Mouse (Mus musculus) kidney, adult 8-10 months (tissue): ENCODE data around the gene C1qtnf12.
A peak's percentile ranks its signal among the peaks of the same experiment; 100 is the strongest.

ENCODE experiments used
- DNase-seq, 2 experiments: peaks; one replicate each; pipeline ENCODE4 v3.0.0; 2022

C1qtnf12 gene

DNA sequence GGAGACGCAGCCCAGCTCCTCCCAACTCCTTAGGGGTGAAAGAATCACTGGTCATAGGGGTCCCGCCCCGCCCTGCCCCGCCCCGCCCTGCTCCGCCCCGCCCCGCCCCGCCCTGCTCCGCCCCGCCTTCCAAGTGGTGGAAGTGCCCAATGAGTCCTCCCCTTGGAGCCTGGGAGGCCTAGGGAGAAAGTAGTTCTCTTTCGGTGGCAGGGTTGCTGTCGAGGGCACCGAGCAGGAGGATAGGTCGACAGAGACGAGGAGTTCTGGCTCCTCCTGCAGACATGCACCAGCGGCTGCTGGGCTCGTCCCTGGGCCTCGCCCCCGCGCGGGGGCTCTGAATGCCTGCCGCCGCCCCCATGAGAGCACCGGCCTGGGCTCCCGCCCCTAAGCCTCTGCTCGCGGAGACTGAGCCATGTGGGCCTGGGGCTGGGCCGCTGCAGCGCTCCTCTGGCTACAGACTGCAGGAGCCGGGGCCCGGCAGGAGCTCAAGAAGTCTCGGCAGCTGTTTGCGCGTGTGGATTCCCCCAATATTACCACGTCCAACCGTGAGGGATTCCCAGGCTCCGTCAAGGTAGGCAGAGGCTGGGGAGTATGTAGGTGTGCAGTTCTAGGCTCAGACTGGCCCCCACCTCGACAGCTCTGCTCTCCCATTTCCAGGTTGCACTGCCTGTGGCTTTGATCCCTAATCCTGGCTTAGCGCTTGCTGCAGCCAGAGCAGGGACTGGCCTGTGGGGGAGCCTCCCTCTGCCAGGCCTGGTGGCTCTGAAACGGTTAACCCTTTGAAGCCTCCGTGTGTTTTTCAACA lies at the start of gene C1qtnf12:
Gene C1qtnf12, plus strand, starts transcription at position 152 of the 805 bp plus-strand sequence.
- peak; percentile 61 to 69 for DNase-seq

DNA sequence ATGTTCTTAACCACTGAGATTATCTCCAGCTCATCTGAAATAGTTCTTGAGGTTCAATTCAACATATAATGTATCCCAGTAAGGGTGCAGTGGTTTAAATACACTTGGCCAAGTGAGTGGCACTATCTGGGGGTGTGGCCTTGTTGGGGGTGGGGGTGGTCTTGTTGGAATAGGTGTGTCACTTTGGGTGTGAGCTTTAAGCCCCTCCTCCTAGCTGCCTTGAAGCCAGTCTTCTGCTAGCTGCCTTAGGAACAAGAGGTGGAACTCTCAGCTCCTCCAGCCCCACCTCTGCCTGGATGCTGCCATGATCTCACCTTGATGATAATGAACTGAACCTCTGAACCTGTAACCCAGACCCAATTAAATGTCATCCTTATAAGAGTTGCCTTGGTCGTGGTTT lies 30.1 kb upstream of the C1qtnf12 start:
- no peak for DNase-seq

DNA sequence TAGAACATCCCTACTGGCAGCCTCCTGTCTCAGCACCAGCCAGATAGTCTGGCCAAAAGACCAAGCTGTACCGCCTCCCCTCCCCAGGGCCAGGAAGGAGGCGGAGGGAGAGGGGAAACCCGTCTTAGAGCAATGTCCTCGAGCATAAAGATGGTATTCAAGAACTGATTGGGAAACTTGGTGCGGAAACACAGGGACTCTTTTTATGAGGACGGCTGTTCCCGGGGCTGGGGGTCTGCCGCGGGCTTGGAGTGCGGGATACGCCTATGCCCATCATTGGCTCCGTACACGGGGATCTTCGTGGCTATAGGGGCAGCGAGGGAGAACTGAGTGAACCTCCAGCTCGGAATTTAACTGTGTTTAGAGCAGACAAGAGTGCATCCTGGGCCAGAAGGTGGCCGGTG lies 19.1 kb upstream of the C1qtnf12 start:
- DNase-seq = peak in 1 of 2 experiments; percentile 15

DNA sequence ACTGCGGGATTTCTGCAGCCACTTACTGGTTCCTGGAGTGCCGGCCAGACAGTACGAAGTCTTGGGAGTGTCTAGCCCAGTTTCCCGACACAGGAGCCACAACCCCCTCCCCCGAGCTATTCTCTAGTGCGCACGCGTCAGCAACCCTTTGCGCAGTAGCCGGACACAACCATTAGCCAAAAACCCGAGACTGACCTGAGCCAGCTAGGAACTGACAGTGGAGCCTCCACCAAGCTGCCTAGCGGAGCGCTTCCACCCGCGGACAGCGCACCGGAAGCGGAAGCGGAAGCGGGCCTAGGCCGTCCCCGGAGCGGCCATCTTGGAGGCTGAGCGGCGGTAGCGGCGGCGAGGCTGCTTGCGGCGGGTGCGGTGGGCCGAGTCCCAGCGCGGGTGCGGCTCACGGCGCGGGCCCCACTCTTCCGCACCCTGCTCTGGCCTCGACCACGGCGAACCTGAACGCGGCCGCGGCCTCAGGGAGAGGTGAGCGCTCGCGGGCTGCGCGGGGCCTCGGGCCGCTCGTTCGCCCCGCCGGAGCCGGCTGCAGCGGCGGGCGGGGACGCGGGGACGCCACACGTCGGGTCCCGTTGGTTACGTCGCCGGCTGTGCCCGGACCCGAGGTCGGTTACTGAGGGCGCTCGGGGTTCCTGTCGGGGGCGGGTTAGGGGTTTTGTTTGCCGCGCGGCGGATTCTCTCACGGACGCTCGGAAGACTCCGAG lies 18.4 kb upstream of the C1qtnf12 start, which contains the start of gene Ube2j2:
Gene Ube2j2, plus strand, starts transcription at position 298 of the 716 bp plus-strand sequence.
- DNase-seq = peak; percentile 96 to 98

DNA sequence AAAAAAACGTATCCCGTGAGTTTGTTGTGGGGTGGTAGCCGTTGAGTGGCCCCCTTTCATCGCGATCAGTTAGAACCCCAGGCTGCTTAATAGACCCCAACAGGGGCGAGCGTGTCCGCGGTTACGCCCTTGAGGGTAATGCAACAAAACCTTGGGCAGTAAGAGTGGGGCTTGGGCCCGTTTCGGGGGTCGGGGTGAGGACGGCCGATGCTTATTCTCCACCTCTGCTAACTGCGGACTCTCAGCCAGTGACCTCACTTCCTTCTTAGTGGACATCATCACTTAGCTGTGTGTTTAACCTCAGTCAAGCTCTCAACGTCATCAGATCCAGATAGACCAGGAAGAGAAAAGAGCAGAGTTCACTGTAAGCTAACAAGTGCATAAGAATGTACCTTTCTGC lies 17.8 kb upstream of the C1qtnf12 start:
- peak in 1 of 2 experiments; percentile 9 for DNase-seq

DNA sequence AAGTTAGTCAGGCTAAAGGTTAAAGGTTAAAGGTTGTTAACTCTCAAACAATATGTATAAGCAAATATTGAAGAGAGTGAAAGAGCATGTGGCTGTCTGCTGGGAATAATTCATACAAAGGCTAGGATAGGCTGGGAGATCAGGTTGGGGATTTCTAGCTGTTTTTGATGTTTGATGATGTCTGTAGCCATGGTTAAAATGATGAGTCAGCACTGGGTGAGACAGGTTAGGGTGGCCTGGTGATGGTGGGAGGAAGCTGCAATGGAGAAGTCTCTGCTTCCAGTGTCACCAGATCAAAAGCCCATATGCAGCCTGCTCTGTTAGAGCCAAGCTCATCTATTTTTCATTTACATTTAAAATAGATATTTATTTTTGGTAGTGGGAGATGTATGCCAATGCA lies 15.0 kb upstream of the C1qtnf12 start:
- no peak for DNase-seq

DNA sequence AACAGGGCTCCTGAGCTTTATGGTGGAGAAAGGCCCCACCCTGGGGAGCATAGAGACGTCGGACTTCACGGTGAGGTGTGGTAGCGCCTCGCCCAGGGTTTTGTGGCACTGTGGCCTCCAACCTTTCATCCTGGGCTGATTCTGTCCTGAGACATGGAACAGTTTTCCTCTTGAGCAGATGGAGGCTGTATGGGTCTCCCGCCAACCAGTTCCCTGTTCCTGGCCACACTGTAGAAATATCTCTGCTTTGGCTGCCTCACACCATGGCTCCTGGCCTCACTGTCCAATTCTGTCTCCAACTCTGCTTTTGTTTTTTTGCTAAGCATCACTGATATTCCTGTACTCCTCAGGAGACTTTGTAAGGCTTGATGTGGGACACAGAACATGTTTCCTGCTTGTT lies 6.6 kb upstream of the C1qtnf12 start:
- DNase-seq = no peak

DNA sequence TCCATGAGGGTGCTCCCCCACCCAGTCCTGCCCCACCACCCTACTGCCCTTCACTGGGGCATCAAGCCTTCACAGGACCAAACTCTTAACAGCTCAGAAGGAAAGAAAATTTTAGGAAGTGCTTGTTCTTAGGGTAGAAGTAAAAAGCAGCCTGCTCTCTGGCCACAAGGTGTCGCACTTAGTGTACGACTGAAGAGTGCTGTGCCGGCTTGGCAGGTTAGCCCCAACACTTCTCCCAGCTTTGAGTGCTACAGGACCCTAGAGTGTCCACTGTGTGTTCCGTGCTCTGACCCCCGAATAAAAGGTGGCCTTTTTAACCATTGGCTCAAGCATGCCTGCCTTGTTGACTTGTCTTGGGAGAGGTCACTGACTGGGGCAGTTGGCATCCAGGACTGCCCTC lies 2.8 kb upstream of the C1qtnf12 start:
- peak; percentile 48 to 81 for DNase-seq

DNA sequence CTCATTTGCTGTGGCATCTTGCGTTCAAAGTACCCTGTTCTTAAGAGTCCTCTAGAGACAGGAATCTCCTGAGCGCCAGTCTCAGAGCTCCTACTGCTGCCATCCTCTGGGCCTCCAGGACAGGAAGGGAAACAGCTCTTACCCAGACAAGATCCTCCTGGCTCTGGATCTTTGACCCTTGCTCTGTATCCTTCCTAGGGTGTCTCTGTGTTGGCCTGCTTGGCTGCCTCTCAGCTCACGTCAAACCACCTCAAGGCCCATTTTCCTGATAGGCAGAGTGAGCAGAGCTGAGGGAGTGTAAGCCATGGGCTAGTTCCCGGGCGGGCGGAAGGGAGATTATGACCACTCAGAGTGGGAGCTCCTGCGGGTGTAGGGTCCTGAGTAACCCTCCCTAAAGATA lies 988 bp downstream of the C1qtnf12 start:
- peak; percentile 51 to 59 for DNase-seq

DNA sequence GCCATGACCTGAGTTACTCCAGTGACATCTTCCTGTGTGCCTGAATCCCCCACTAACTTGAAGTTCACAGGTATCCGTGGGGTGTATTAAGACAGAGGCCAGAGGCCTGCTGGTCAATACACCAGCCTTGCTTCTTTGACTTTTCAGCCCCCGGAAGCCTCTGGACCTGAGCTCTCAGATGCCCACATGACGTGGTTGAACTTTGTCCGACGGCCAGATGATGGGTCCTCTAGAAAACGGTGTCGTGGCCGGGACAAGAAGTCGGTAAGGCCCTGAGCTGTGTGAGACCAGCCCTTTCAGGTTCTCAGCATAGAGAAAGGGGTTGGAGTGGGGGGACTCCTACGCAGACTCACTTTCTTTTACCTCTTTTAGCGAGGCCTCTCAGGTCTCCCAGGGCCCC lies 2.3 kb downstream of the C1qtnf12 start:
- DNase-seq = peak; percentile 39 to 54

DNA sequence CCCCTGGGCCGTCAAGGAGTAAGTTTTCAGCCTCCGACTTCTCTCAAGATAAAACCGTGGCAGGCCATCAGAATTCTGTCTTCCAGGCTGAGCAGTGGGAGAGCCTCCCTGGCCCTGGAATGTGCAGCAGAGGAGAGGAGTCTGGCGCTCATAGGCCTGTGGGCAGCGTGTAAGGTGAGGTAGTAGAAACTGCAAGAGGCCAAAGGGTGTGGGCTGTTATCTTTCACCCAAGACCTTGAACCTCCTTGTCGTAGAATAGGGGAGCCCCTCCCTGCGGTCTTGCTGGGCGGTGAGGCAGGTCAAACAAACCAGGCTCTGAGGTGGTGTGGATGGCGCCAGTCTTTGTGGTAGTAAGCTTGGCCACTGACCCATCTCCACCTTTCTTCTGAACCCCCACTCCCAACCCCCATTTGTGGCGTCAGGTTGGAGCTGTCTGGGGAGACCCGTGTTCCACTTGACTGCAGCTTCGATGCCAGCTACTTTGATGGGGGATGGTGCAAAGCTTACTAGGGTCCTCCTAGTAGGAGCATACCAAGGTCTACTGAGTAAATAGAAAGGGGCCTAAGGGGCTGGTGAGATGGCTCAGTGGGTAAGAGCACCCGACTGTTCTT lies 7.0 kb downstream of the C1qtnf12 start:
- DNase-seq = no peak

DNA sequence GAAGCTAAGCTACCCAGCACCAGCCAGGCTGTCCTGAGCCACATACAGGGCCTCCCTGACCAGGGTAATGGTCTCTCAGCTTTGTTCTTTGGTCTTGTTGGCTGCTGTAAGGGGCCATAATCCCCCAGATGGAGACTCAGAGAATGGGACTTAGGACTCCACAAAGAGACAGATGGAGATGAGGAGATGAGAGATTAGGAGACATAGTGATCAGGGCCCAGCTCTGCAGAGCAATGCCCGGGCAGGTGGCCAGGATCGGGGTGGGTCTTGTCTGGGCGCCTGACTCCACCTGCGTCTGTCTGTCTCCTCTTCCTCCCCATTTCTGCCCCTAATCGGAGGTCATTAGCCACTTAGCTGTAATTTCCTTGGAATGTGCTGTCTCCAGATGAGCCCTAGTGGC lies 8.2 kb downstream of the C1qtnf12 start:
- DNase-seq = no peak

DNA sequence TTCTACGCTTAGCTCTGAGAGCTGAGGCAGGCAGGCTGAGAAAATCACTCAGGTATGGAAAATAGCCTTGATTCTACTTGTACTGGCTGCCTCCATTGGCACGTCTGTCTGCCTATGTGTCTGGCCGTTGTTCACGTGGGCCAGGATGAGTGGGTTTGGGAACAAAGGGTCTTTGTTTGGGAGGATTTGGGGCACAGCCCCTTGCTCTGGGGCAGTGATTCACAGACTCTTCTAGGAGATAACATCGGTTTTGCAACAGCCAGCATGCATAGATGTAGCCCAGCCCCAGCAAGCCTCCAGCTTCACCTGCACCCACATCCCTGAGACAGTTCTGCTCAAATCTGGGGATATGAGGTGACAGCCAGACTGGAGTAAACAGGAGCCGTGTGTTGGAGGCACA lies 10.5 kb downstream of the C1qtnf12 start:
- DNase-seq = no peak

DNA sequence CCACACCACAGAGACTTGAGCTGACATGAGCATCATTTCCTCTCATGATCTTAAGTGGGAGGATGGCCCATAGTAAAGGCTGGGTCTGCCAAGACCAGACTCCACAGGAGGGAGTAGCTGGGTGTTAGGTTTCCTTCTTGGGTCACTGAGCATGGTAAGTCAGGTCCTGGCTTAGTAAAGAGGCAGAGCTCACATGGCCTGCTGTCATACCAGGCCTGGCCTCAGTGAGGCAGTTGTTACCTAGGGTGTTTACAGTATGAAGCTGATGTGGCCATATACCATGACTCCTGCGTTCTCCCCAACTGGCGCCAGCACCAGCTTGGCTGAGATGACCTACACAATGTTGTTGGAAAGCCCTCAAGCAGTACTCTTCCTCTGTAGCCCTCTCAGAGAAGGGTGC lies 11.1 kb downstream of the C1qtnf12 start:
- no peak for DNase-seq

DNA sequence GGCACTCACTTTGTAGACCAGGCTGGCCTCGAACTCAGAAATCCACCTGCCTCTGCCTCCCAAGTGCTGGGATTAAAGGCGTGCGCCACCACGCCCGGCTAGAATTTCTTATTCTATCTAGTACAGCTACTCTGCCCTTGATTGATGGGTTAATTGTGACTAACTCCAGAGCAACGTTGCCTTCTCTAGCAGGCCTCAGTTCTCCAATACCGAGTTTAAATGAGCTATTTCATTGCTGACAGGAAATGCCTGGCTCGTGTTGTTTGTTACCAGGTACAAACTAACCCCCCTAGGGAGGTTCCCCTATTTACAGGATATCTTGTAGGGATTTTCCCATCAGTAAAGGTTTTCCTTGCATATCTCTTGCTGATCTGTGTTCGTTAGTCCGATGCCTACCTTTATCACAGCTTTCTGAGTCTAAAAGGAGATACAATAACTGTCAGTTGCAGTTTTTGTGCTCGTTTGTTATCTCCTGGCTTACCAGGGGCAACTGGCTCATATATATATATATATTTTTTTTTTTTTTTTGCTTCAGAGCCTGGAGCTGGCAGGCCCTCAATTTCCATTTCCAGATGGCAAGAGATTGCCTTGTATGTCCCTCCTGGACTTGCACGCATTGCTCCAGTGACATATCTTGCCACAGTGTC lies 19.4 kb downstream of the C1qtnf12 start:
- no peak for DNase-seq

DNA sequence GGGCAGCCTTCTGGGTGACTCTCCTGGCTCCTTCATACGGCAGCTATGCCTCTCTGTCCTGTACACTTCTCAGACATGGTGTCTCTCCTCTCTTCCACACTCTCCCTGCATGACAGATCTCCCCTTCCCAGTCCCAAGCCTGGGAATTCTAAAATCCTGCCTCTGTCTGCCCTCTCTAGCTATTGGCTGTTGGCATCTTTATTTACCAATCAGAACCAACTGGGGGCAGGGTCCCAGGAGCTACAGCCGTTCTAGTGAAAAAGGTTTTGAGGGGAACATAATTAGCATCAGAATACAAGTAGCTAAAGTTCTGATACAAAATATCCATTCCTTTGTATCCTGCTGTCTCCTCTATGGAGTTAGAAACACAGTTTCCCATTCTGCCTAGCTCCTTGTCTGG lies 21.7 kb downstream of the C1qtnf12 start:
- DNase-seq = no peak

DNA sequence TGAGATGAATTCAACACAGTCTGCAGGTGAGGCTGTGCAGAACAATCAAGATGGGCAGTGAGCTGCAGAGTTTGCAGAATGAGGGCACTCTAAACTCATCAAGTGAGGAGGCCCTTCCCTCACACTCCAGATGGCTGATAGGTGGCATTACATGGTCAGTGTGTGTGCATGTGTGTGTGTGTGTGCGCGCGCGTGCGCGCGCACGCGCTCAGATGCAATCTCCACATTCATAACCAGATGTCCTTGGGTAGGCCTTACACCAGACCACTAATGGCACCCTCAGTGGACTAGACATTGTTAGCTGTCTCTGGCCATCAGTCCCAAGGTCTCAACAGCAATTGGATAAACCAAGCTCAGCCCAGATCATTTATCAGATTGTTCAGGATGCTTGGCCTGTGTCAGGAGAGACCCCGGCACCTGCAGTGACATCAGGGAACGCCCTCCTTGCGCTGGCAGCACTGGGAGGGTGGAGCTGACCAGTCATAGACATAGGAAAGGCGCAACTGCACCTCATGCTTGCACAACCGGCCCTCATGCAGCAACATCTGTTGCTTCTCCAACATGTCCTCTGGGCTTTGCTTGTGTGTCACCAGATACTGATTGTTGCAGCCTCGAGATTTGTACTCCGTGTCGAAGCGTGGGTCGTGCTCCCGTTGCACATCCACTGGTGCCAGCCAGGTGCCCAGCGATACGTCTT lies 29.2 kb downstream of the C1qtnf12 start:
- DNase-seq = peak in 1 of 2 experiments; percentile 24

DNA sequence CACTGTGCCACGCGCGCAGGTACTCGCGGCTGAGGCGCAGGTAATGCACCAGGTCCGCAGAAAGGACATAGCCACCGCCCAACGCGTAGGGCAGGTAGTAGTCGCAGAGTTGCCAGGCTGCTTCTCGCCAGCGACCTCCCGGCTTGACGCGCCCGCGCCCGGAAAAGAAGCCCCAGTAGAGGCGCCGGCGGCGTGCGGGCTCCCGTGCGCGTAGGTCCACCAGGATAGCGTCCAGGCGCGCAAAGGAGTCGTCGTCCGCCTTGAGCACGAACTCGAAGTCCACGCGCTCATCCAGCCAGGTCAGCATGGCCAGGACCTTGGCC lies 29.8 kb downstream of the C1qtnf12 start:
- DNase-seq = no peak

DNA sequence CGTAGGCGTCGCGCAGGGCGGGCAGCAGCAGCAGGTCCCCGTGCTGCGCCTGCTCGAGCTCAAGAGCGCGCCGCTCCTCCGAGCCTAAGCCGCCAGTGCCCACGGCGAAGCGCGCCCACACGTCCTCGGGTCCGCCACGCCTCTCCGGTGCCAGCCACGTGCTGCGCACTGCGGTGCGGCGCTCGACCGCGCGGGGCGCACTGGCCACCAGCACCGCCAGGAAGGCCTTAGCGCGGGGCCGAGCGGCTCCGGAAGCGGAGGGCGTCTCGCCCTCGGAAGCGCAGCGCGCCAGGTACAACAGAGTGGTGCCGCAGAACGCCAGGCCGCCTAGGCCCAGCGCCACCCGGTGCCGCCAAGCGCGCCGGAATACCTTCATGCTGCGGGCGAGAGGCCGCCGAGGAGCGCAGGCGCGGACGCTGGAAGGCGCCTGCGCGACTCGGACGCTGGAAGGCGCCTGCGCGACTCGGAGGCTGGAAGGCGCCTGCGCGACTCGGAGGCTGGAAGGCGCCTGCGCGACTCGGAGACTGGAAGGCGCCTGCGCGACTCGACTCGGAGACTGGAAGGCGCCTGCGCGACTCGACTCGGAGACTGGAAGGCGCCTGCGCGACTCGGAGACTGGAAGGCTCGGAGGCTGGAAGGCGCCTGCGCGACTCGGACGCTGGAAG lies 30.3 kb downstream of the C1qtnf12 start, which contains the start of the genes B3galt6 and Sdf4:
Gene B3galt6, minus strand, starts transcription at position 409 of the 665 bp plus-strand sequence.
Gene Sdf4, plus strand, starts transcription at position 632 of the 665 bp plus-strand sequence.
- DNase-seq = peak; percentile 80 to 82

DNA sequence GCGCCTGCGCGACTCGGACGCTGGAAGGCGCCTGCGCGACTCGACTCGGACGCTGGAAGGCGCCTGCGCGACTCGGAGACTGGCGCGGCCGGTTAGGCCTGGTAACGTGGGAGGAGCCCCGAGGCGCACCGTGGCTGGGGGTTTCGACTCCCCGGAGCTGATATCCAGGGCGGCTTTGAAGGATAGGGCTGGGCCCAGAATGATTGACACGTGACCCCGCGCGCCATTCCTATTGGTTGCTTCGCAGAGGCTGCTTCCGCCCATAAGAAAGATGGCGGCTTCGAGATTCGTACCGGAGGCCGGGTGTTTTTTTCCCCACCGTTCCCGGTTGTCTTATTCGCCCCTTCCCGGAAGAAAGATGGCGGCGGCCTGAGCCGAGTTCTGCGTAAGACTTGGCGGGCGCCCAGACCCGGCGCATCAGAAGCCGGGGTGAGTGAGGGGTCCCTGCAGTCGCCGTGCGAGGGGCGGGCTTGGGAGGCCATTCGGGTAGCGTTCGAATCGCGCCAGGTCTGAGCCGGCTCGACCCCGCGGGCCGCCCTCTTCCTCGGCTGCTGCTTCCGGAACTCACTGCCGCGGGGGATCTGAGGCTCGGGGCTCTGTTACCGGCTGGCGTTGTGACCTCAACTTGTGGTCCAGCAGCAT lies 30.9 kb downstream of the C1qtnf12 start:
- peak; percentile 95 to 98 for DNase-seq

DNA sequence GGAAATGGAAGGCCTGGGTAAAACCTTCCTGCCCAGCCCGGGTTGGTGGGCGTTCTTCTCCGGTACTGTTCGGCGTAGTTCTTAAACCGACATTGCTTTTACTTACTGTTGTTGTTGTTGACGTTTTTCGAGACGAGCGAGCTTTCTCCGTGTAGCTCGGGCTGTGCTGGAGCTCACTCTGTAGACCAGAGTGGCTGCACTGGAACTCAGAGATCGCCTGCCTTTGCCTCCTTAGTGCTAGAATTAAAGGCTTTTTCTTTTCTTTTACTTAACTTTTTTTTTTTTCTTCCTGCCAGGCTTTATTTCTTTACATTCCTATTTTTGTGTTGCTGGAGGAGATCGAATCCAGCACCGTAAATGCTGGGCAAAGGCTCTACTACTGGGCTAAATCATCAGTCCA lies 31.5 kb downstream of the C1qtnf12 start:
- no peak for DNase-seq
